Mouse (Mus musculus): ENCODE results near the gene Tspan14.

The Tspan14 gene

GRCm38 (mm10) chr14:40955146-40955545, 11.5 kb downstream of the Tspan14 start:
- in situ Hi-C loops (cut with MboI; ENCODE audit: low sequenced_read_pairs), result no loop called here

- in situ Hi-C loops (cut with MboI; ENCODE audit: low sequenced_read_pairs), result no loop called here
Measured at GRCm38 (mm10) chr14:40953381-40953780, 13.2 kb downstream of the Tspan14 start.

- in situ Hi-C loops (cut with MboI; ENCODE audit: low sequenced_read_pairs), result no loop called here
Measured at GRCm38 (mm10) chr14:40952715-40953114, 13.9 kb downstream of the Tspan14 start.

- in situ Hi-C loops (cut with MboI; ENCODE audit: low sequenced_read_pairs), result no loop called here
Measured at GRCm38 (mm10) chr14:40952301-40952700, 14.3 kb downstream of the Tspan14 start.

- in situ Hi-C loops (cut with MboI; ENCODE audit: low sequenced_read_pairs), result no loop called here
Measured at GRCm38 (mm10) chr14:40949730-40950614, 16.6 kb downstream of the Tspan14 start.

- in situ Hi-C loops (cut with MboI; ENCODE audit: low sequenced_read_pairs), result no loop called here
Measured at GRCm38 (mm10) chr14:40949047-40949446, 17.6 kb downstream of the Tspan14 start.

GRCm38 (mm10) chr14:40948522-40948921, 18.1 kb downstream of the Tspan14 start:
- in situ Hi-C loops (cut with MboI; ENCODE audit: low sequenced_read_pairs), result no loop called here

- in situ Hi-C loops (cut with MboI; ENCODE audit: low sequenced_read_pairs), result no loop called here
Measured at GRCm38 (mm10) chr14:40947431-40948394, 18.9 kb downstream of the Tspan14 start.

- in situ Hi-C loops (cut with MboI; ENCODE audit: low sequenced_read_pairs), result no loop called here
Measured at GRCm38 (mm10) chr14:40943802-40944201, 22.8 kb downstream of the Tspan14 start.

- in situ Hi-C loops (cut with MboI; ENCODE audit: low sequenced_read_pairs), result no loop called here
Measured at GRCm38 (mm10) chr14:40942429-40942828, 24.2 kb downstream of the Tspan14 start.

- in situ Hi-C loops (cut with MboI; ENCODE audit: low sequenced_read_pairs), result no loop called here
Measured at GRCm38 (mm10) chr14:40938380-40938987, 28.1 kb downstream of the Tspan14 start.

- in situ Hi-C loops (cut with MboI; ENCODE audit: low sequenced_read_pairs), result no loop called here
Measured at GRCm38 (mm10) chr14:40937052-40937451, 29.6 kb downstream of the Tspan14 start.

- in situ Hi-C loops (cut with MboI; ENCODE audit: low sequenced_read_pairs), result no loop called here
Measured at GRCm38 (mm10) chr14:40935481-40935880, 31.1 kb downstream of the Tspan14 start.

GRCm38 (mm10) chr14:40935054-40935453, 31.6 kb downstream of the Tspan14 start:
- in situ Hi-C loops (cut with MboI; ENCODE audit: low sequenced_read_pairs), result no loop called here

GRCm38 (mm10) chr14:40933328-40933727, 33.3 kb downstream of the Tspan14 start:
- in situ Hi-C loops (cut with MboI; ENCODE audit: low sequenced_read_pairs), result no loop called here

GRCm38 (mm10) chr14:40932225-40932624, 34.4 kb downstream of the Tspan14 start:
- in situ Hi-C loops (cut with MboI; ENCODE audit: low sequenced_read_pairs), result no loop called here

GRCm38 (mm10) chr14:40931115-40931829, 35.3 kb downstream of the Tspan14 start:
- in situ Hi-C loops (cut with MboI; ENCODE audit: low sequenced_read_pairs), result no loop called here

- in situ Hi-C loops (cut with MboI; ENCODE audit: low sequenced_read_pairs), result loop anchor here (10.0 kb wide), 1 partner anchor 45 kb away; no protein-coding TSS in a partner anchor
Measured at GRCm38 (mm10) chr14:40929943-40930342, 36.7 kb downstream of the Tspan14 start.

- in situ Hi-C loops (cut with MboI; ENCODE audit: low sequenced_read_pairs), result loop anchor here (10.0 kb wide), 1 partner anchor 46 kb away; no protein-coding TSS in a partner anchor
Measured at GRCm38 (mm10) chr14:40928897-40929296, 37.7 kb downstream of the Tspan14 start.

GRCm38 (mm10) chr14:40927041-40927440, 39.6 kb downstream of the Tspan14 start:
- in situ Hi-C loops (cut with MboI; ENCODE audit: low sequenced_read_pairs), result loop anchor here (10.0 kb wide), 1 partner anchor 48 kb away; no protein-coding TSS in a partner anchor

Data from CH12F3 (cell line).